Mouse (Mus musculus): ENCODE measurements around the gene Lrit2.

- TF ChIP-seq HCFC1 (IDR thresholded peaks at IDR 0.05; ENCODE audit: borderline replicate concordance, insufficient read depth, low read length) (no peak), MAFK (IDR thresholded peaks at IDR 0.05; ENCODE audit: insufficient read depth, low read depth, low read length) (no peak), ZNF384 (IDR thresholded peaks at IDR 0.05; ENCODE audit: low read depth, low read length) (no peak), CHD2 (IDR thresholded peaks at IDR 0.05; ENCODE audit: low read depth, low read length) (no peak), ZC3H11A (IDR thresholded peaks at IDR 0.05; ENCODE audit: borderline replicate concordance, low read depth, low read length) (no peak)
Observed at GRCm38 (mm10) chr14:37110456-37110855, 42.7 kb downstream of the Lrit2 start.

Measured in ES-E14 (cell line).